Mouse (Mus musculus) T-helper 2 cell (primary cell): ENCODE results near the gene Gm14597.
"Not testable (repeated sequence)": the region's sequence is repeated elsewhere in the genome, so short reads cannot be mapped to it uniquely, and the experiment has no call there.

Experiments used
- in situ Hi-C: fragments of 300-600 bp; cut with MboI, MseI; formaldehyde crosslinking; loops from one replicate; pipeline ENCODE4 v1.15.1; 2025; ENCODE audit warnings: high pct_unique_total_duplicates

Gm14597 gene

DNA sequence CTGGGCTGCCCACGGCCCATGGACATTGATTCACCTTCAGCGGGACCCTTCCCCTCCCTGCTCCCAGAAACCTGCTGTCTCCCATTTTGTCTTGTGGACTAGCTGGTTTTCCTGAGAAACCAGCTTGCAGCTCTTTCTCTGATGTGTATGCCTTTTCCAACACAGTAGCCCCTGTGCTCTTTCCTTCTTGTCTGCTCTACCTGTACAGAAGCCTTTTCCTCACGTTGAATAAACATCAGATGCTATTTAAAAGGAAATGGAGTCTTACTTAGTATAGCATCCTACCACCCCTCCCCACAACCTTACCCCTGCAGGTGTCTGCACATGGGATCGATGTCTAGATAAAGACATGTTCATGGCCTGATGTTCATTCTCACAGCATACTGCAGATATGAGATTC is at the start of gene Gm14597:
TSS of gene Gm14597 (minus strand) at position 101 of the 400 bp plus-strand sequence.
- in situ Hi-C loops = loop anchor here (5.0 to 25.0 kb wide), 2 partner anchors 58 to 547 kb away; no protein-coding TSS in a partner anchor

DNA sequence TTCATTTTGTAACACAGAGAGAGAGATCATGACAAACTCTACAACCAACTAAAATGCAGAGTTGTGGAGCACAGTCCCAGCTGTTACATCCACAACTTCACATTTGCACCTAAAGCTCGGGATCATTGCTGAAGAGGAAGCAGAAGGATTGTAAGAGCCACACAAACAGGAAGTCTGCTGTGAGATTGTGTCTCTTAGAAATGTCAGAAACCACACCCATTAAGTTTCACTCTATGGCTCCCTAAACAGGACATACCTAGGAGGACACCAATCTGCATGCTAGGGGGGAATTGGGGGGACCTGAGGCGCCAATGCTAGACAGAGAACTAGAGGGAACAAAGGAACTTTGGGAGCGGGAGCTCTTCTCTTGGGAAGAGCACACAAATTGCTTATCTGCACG is 44.1 kb upstream of the Gm14597 start:
- in situ Hi-C loops = not testable (repeated sequence)

DNA sequence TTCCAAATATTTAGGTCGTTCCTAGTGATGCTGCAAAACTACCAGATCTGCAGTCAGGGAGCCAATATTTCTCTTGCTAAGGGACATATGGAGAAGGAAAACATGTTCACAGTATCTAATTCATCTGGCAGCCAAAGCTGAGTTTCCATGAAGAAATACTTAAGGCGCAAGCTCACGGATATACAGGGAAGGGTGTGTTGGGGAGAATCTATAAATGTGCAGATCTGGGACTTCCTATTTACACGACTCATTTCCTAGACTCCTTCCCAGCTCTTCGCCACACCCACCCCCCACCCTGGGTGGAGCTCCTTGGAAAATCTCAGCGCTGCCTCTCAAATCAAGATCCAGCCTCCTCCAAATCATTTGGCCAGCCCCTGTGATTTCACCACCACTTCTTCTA is 37.1 kb upstream of the Gm14597 start:
- in situ Hi-C loops = no loop called here

DNA sequence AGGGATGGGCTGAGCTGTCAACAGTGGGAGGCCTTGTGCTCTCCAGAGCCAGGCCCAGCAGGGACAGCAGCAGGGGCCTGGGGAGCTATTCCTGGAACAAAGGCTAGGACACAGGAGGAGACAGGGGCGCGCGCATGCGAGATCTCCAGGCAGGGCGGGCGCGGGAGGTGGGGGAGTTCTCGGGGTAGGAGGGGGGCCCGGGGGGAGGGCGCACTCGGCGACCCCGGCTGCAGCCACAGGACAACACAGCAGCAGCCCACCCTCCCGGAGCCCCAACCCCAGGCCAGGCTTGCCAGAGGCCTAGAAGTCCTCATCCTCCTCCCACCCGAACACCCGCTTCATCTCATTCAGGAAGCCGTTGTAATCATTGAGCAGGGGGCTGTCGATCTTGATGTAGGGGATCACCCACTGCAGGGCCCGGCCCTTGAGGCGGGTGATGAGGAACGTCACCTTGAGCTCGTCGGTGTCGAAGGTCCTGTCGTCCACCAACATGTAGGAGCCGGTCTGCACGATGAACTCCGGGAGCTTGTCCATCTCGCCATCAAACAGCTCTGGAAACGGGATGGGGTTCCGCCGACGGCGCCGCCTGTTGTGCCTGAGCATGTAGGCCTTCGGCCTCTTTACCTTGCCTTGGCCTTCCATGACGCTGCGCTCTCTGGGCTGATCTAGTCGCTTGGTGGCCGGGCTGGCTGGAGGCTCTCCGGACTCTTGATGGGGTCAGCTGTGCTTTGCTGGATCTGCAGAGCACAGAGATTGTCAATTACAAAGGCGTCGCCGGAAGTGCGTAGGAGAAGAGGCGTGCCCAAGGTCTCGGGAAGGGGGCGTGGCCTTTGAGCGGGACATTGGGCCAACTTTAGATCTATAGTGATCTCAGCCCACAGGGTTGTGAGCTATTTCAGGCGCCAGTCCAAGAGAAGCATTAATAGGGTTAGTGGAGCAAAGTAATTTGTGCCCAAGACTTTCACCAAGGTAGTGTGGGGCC is 34.5 kb upstream of the Gm14597 start, which contains the start of gene Rtl8a:
TSS of gene Rtl8a (minus strand) at position 703 of the 982 bp plus-strand sequence.
- in situ Hi-C loops = not testable (repeated sequence)

DNA sequence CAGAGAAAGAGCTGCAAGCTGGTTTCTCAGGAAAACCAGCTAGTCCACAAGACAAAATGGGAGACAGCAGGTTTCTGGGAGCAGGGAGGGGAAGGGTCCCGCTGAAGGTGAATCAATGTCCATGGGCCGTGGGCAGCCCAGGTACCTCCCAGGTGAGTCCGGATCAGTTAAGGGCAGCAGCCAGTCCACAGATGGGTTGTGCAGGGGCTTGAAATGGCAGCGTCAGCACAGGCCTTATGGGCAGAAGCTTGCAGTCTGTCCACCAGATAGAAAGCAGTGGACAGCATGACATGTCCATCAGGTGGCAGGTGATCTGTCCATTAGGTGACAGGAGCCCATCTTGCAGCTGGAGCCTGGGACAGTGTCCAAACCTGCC is 33.8 kb upstream of the Gm14597 start:
- in situ Hi-C loops = not testable (repeated sequence)

DNA sequence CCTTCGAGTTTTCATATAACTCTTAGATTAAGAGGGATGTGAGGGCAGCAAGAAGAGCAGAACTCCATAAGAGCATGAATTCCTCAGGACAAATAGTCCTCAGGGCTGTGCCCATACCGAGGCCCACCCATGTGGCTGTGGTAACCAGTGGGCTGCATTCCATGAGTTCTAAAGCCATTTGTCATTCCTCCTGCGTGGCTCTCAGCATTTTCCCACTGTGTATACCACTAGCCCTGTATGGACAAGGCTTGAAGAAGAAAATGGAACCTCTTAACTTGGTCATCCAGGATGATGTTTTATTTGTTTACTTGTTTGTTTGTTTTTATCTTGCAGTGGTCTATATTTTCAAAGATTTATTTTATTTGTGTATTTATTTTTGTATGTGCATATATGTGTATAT is 29.3 kb upstream of the Gm14597 start:
- in situ Hi-C loops = not testable (repeated sequence)

DNA sequence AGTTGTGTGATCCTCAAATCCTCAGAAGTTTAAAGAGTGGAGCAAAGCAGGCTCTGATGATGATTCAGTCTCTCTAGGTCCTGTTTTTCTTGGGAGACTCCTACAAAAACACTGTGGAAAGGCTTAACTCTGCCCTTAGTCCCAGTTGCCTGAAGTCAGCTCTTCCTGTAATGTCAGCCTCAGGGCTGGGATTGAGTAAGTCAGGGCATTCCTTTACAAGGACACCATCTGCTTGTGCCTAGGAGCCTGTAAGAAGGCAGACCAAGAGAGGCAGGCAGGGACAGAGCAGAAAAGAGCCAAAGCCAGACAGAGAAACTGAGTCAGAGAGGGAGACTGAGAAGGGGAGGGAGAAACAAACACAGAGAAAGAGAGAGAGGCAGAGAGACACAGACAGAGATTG is 2.6 kb upstream of the Gm14597 start:
- in situ Hi-C loops = loop anchor here (25.0 kb wide), 1 partner anchor 549 kb away; no protein-coding TSS in a partner anchor

DNA sequence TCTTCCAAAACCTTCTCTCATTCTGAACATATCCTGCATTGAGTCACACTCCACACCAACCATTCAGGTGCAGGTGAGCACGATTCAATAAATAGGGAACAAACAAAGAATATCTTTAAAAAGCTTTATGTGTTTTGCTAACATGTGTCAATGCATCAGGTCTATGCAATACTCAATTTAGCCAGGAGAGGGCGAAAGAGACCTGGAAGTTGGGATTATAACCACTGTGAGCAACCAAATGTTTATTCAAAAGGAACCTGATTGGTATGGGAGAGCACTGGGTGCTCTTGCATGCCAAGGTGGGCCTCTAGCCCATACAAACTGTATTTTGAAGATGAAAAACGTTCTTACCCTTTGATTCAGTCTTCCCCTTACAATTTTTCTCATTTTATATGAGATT is 1.8 kb upstream of the Gm14597 start:
- in situ Hi-C loops = loop anchor here (25.0 kb wide), 1 partner anchor 548 kb away; no protein-coding TSS in a partner anchor

DNA sequence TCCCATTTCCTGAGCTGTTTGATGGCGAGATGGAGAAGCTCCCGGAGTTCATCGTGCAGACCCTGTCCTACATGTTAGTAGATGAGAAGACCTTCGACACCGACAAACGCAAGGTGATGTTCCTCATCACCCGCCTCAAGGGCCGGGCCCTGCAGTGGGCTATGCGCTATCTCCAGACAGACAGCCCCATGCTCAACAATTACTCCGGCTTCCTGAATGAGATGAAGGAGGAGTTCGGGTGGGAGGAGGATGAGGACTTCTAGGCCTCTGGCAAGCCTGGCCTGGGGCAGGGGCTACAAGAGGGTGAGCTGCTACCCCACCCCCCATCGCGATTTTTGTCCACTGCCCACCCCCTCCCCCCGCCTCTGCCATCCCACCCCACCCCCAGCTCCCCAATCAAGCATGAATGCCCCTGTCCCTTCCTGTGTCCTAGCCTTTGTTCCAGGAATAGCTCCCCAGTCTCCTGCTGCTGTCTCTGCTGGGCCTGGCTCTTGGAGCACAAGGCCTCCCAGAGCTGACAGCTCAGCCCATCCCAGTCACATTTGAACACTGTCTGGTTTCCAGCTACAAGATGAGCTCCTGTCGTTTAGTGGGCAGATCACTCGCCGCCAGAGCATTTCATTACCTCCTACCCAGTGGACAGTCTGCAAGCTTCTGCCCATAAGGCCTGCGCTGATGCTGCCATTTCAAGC is 511 bp downstream of the Gm14597 start:
- in situ Hi-C loops = loop anchor here (5.0 to 25.0 kb wide), 2 partner anchors 59 to 546 kb away; no protein-coding TSS in a partner anchor

DNA sequence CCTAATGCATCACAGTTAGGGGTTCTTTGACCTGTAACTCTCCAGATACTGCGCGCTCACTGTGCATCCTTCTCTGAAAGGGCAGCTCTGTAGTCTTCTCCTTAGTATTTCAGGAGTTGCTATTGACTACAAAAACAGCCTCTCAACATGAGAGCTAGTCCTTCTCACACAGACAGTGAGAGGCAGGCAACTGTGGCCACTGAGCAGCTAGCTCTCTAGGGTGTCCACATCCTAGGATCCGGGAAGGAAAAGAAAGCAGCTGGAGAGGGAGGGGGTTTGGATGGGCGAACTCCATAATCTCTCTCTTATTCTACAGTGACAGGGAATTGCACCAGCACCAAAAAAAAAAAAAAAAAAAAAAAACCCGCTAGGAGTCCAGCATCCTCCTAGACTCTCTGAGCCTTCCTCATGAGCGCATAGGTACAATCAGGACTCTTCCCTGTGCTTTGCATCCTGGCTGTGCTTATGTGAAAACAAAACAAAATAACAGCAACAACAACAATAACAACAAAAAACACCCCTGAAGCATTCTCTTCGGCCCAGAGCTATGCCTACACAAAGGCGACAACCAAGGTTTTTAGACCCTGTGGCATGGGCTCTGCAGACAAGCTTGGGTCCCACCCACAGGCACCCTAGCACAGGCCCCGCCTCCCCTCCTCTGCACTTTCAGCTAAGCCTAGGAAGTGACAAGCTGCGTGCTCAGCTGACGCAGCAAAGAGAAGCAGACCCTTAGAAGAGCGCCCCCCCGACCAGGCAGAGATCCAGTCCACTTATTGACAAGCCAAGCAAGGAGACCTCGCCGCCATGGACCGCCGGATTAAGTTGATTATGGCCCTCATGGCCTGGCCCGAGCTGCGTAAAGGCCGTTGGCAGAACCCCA is 1.3 kb downstream of the Gm14597 start, which contains the start of gene Rtl8c:
TSS of gene Rtl8c (plus strand) at position 791 of the 880 bp plus-strand sequence.
- in situ Hi-C loops = loop anchor here (5.0 to 25.0 kb wide), 2 partner anchors 60 to 545 kb away; no protein-coding TSS in a partner anchor

DNA sequence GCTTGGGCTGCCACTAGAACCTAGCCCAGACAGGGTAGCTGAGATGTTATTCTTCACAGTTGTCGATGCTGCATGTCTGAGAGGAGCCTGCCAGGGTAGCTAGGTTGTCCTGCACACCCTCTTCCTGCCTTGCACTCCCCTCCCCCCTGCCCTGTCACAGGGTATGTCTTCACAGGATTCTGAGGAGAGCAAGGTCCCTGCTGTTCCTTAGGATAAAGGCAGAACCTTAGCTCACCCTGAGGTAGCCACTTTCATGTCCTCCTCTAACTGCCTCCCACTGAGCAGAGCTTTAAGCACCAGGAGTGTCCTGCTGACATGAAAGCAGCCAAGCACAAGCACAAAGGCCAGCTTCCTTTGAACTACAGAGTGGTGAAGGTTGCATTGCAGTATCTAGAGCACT is 2.6 kb downstream of the Gm14597 start:
- in situ Hi-C loops = loop anchor here (5.0 to 25.0 kb wide), 2 partner anchors 61 to 544 kb away; no protein-coding TSS in a partner anchor

DNA sequence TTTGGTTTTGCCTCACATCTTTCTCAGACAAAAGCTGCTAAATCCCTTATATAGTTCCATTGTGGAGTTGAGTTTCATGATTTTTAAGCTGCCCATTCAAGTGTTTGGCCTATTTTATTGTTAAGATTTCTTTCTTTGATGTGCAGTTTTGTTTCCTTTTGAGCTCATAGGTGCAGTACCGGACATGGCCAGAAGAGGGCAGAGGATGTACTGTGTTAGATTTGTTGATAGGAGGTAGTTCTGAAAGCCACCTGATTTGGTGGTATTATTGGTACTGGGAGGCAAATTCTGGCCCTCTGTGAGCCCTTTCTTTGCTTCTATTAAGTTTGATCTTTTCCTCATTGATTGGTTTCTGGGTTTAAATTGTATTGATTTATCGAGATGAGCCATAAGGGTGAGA is 8.8 kb downstream of the Gm14597 start:
- in situ Hi-C loops = loop anchor here (25.0 kb wide), 1 partner anchor 538 kb away; no protein-coding TSS in a partner anchor

DNA sequence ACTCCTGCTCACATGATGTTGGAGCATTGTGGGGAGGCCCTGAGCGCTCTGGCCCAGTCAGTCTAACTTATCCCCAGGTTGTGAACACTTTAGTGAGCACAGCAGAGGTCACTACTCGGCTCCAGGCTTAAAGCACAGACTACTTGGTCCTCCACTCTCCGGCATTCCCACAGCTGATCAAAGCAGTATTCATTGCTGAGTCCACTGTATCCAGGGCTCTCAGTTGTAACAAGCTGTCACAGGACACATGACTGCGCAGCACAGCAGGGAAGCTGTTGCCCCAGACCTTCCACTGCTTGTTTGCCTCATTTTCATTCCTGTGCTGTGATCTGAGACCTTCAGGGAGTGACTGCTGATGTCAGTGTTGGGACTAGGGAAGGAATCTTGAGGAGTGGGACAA is 25.4 kb downstream of the Gm14597 start:
- in situ Hi-C loops = loop anchor here (5.0 kb wide), 1 partner anchor 121 kb away; no protein-coding TSS in a partner anchor

DNA sequence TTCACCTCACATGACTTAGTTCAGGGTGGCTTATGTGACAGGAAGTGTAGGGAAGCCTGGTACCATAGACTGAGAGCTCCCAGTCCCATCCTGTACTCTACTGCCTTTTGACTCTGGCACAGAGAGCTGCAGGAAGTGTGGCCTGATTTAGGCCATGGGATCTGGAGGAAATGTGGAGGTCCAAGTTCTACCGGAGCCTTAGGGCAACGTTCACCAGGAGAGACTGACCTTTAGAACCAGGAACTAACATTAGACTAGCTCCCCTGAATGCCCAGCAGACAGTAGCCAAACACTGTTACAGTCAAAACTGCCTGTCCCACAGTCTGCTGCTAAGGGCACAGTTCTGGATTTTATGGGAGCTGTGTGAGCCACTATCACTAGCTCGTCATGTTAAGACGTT is 27.4 kb downstream of the Gm14597 start:
- in situ Hi-C loops = loop anchor here (5.0 kb wide), 1 partner anchor 119 kb away; no protein-coding TSS in a partner anchor

DNA sequence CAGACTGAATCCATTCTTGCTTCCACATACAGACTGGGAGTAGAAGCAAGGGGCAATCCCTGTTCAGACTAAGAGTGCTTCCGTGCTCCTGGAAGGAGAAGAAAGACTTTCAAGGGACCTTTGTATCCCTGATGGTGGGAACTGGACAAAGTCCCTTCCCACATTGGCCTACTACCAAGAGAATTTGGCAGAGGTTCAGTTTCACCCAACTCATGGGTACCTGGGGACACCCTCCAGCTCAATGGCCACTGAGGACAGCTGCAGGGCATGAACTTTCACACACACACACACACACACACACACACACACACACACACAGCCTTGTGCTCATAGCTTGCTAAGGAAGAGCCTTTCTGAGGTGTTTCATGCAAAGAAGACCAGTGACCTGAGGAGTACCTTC is 29.5 kb downstream of the Gm14597 start:
- in situ Hi-C loops = loop anchor here (5.0 kb wide), 1 partner anchor 113 kb away; no protein-coding TSS in a partner anchor
